Mouse (Mus musculus): ENCODE measurements around the gene Ilf2. TPM values are rescaled to one million over a fixed set of nuclear protein-coding genes. Genes with fewer than 3 reads are reported as not detected.

Gene Ilf2
- polyA plus RNA-seq, 1 experiment: 98.7 TPM

- Histone ChIP-seq H3K4me3 (replicated peaks; ENCODE audit: insufficient read depth, low read depth, low read length) (no peak overlapping the region), H3K27me3 (ENCODE audit: control insufficient read depth, insufficient read depth, low read length) (no peaks in the 10 kb centered on the region), H3K27ac (ENCODE audit: insufficient read depth, low read length) (no peak overlapping the region), H3K4me1 (ENCODE audit: control insufficient read depth, insufficient read depth, low read length) (no peaks in the 10 kb centered on the region)
- 84% methylated on average over 9 of the region's 9 CpGs for WGBS
- DNase-seq: no peak
- TF ChIP-seq POLR2A (IDR thresholded peaks at IDR 0.05; ENCODE audit: borderline replicate concordance, insufficient read depth, low read length) (no peak), CTCF (IDR thresholded peaks at IDR 0.05; ENCODE audit: borderline replicate concordance, insufficient read depth, low read depth, low read length) (no peak)
Measured at GRCm38 (mm10) chr3:90512948-90513642, 37.2 kb downstream of the Ilf2 start.

DNA sequence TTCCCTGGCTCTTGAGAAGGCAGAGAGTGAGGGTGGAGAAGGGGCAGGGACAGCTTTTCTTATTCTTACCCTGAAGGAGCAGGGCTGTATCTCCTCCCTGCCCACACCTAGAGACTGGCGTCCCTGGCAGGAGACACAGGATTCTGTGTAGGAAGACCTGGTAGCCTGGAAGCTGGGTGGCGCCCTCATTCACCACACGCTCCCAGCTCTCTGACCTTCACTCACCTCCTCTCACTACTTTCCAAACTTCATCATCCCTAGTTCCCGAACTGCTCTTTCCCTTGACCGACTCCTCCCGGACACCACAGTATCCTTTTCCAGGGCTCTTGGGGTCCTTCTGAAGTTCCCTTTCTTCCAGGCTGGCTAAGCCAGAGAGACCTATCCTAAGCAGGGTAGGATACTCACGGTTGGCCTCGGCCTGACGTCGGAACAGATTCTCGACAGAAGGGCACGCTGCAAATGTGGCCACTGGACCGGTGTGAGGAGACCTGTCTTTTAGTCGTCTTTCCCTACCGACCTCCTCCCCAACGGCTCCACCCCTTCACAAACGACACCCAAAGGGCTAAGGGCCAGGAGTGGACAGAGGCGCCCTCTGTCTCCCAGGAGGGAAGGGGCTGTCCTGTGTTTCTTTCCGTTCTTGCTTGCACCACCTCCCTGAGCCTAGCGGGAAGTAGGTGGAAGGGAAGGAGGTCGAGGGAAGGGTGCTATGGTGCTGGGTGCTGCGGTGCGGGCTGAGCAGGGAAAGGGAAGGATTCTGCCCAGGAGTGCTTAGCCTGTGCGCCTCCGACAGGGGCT lies 38.1 kb downstream of the Ilf2 start, which contains the start of the genes S100a1 and S100a13:
Gene S100a1, minus strand, starts transcription at position 597 of the 795 bp plus-strand sequence.
Gene S100a13, plus strand, starts transcription at position 640 of the 795 bp plus-strand sequence.
- peak within 1 kb of the TSS; percentile 58 for H3K4me3 ChIP-seq (replicated peaks; ENCODE audit: insufficient read depth, low read depth, low read length)
- H3K27me3 ChIP-seq (ENCODE audit: control insufficient read depth, insufficient read depth, low read length): no peaks in the 10 kb centered on the region
- no peak within 1 kb of the TSS for H3K27ac ChIP-seq (ENCODE audit: insufficient read depth, low read length)
- no peaks in the 10 kb centered on the region for H3K4me1 ChIP-seq (ENCODE audit: control insufficient read depth, insufficient read depth, low read length)
- WGBS: 10% methylated on average over 25 of the region's 25 CpGs
- TF ChIP-seq POLR2A (IDR thresholded peaks at IDR 0.05; ENCODE audit: borderline replicate concordance, insufficient read depth, low read length) (no peak), CTCF (IDR thresholded peaks at IDR 0.05; ENCODE audit: borderline replicate concordance, insufficient read depth, low read depth, low read length) (0 out of 2 replicates have a peak, but pooled peaks have one; percentile 13)
- peak; percentile 56 to 61 for DNase-seq

DNA sequence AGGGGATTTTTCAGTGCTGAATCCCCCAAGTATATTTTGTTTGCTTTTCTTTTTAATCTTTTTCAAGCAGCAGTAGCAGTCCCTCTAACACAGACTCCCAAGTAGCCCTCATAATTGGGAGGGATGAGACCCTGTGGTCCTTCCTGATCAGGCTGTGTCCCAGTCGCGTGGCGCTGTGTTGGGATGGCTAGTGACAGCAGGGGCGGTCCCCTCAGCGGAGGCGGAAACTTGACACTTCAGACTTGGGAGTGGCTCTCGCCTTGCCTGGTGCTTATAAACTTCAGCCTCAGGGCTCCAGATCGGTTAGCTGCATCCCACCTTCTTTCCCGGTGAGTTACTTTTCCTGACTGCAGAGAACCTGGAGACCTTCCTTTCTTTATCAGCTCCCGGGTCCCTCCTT lies 38.8 kb downstream of the Ilf2 start:
- 3% methylated on average over 10 of the region's 10 CpGs for WGBS
- Histone ChIP-seq H3K4me3 (replicated peaks; ENCODE audit: insufficient read depth, low read depth, low read length) (peak overlapping the region; percentile 32), H3K27me3 (ENCODE audit: control insufficient read depth, insufficient read depth, low read length) (no peaks in the 10 kb centered on the region), H3K4me1 (ENCODE audit: control insufficient read depth, insufficient read depth, low read length) (no peaks in the 10 kb centered on the region), H3K27ac (ENCODE audit: insufficient read depth, low read length) (no peak overlapping the region)
- no peak for TF ChIP-seq CTCF (IDR thresholded peaks at IDR 0.05; ENCODE audit: borderline replicate concordance, insufficient read depth, low read depth, low read length)
- TF ChIP-seq POLR2A (IDR thresholded peaks at IDR 0.05; ENCODE audit: borderline replicate concordance, insufficient read depth, low read length): no peak
- peak in 1 of 2 experiments; percentile 23 for DNase-seq

DNA sequence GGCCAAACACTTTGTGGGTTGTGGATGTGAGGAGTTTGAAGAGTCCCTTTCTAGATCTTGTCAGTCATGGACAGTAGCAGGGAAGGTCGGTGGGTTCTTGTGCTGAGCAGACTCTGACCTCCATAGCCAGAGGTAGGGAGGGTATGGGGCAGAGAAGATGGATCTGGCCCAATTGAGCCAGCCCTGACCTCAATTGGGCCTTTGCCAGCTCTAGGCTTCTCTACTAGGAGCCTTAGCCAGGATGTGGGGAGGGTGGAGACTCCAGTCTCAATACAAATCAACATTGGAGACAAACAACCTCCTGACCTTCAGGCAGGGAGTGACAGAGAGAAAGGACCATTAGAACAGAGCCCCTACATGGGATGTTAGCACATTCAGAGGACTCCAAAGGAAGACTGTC lies 39.3 kb downstream of the Ilf2 start:
- TF ChIP-seq CTCF (IDR thresholded peaks at IDR 0.05; ENCODE audit: borderline replicate concordance, insufficient read depth, low read depth, low read length): no peak
- Histone ChIP-seq H3K4me1 (ENCODE audit: control insufficient read depth, insufficient read depth, low read length) (no peaks in the 10 kb centered on the region), H3K27ac (ENCODE audit: insufficient read depth, low read length) (no peak overlapping the region), H3K4me3 (replicated peaks; ENCODE audit: insufficient read depth, low read depth, low read length) (peak overlapping the region; percentile 32), H3K27me3 (ENCODE audit: control insufficient read depth, insufficient read depth, low read length) (no peaks in the 10 kb centered on the region)
- WGBS: 30% methylated on average over 1 of the region's 1 CpGs
- DNase-seq: peak in 1 of 2 experiments; percentile 9

GRCm38 (mm10) chr3:90515789-90516188 lies 39.9 kb downstream of the Ilf2 start:
- 94% methylated on average over 4 of the region's 4 CpGs for WGBS
- DNase-seq: no peak
- Histone ChIP-seq H3K4me3 (replicated peaks; ENCODE audit: insufficient read depth, low read depth, low read length) (no peak overlapping the region), H3K27me3 (ENCODE audit: control insufficient read depth, insufficient read depth, low read length) (no peaks in the 10 kb centered on the region), H3K27ac (ENCODE audit: insufficient read depth, low read length) (no peak overlapping the region), H3K4me1 (ENCODE audit: control insufficient read depth, insufficient read depth, low read length) (no peaks in the 10 kb centered on the region)
- no peak for TF ChIP-seq POLR2A (IDR thresholded peaks at IDR 0.05; ENCODE audit: borderline replicate concordance, insufficient read depth, low read length)
- TF ChIP-seq CTCF (IDR thresholded peaks at IDR 0.05; ENCODE audit: borderline replicate concordance, insufficient read depth, low read depth, low read length): no peak

- H3K4me1 ChIP-seq (ENCODE audit: control insufficient read depth, insufficient read depth, low read length): no peaks in the 10 kb centered on the region
- WGBS: 91% methylated on average over 4 of the region's 4 CpGs
- TF ChIP-seq CTCF (IDR thresholded peaks at IDR 0.05; ENCODE audit: borderline replicate concordance, insufficient read depth, low read depth, low read length) (no peak), POLR2A (IDR thresholded peaks at IDR 0.05; ENCODE audit: borderline replicate concordance, insufficient read depth, low read length) (no peak)
- H3K4me3 ChIP-seq (replicated peaks; ENCODE audit: insufficient read depth, low read depth, low read length): no peak overlapping the region
- no peaks in the 10 kb centered on the region for H3K27me3 ChIP-seq (ENCODE audit: control insufficient read depth, insufficient read depth, low read length)
- H3K27ac ChIP-seq (ENCODE audit: insufficient read depth, low read length): no peak overlapping the region
- DNase-seq: no peak
Measured at GRCm38 (mm10) chr3:90517711-90518110, 41.8 kb downstream of the Ilf2 start.

DNA sequence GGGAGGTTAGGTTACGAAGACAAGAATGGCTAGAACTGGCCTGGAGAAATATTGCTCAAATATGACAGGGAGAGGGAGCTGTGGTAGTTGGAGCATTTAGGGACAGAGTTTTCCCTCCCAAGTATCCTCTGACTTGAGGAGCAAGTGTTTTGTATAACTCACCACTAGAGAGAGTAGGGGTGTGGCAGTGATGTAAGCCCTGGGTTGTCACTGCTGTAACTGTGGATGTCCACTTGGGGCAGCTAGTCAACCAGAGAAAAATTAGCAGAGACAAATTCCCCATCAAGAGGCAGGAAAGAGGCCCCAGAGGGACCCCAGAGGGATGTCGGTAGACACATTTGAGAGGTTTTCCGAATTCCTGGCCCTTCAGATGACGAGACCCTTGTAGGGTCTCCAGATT lies 49.5 kb downstream of the Ilf2 start:
- Histone ChIP-seq H3K4me1 (ENCODE audit: control insufficient read depth, insufficient read depth, low read length) (no peaks in the 10 kb centered on the region), H3K27me3 (ENCODE audit: control insufficient read depth, insufficient read depth, low read length) (no peaks in the 10 kb centered on the region), H3K27ac (ENCODE audit: insufficient read depth, low read length) (no peak overlapping the region), H3K4me3 (replicated peaks; ENCODE audit: insufficient read depth, low read depth, low read length) (no peak overlapping the region)
- 52% methylated on average over 4 of the region's 4 CpGs for WGBS
- peak; percentile 34 to 51 for DNase-seq
- TF ChIP-seq POLR2A (IDR thresholded peaks at IDR 0.05; ENCODE audit: borderline replicate concordance, insufficient read depth, low read length) (no peak), CTCF (IDR thresholded peaks at IDR 0.05; ENCODE audit: borderline replicate concordance, insufficient read depth, low read depth, low read length) (peak; percentile 50; the same call in 1 of the 2 replicates)
